Mouse (Mus musculus): Measurements from ENCODE around the gene Cbr3. TPM values are rescaled to one million over a fixed set of nuclear protein-coding genes. Genes with fewer than 3 reads are reported as not detected.

The Cbr3 gene
- total RNA-seq, 1 experiment from 2014 or later = 9.8 TPM

DNA sequence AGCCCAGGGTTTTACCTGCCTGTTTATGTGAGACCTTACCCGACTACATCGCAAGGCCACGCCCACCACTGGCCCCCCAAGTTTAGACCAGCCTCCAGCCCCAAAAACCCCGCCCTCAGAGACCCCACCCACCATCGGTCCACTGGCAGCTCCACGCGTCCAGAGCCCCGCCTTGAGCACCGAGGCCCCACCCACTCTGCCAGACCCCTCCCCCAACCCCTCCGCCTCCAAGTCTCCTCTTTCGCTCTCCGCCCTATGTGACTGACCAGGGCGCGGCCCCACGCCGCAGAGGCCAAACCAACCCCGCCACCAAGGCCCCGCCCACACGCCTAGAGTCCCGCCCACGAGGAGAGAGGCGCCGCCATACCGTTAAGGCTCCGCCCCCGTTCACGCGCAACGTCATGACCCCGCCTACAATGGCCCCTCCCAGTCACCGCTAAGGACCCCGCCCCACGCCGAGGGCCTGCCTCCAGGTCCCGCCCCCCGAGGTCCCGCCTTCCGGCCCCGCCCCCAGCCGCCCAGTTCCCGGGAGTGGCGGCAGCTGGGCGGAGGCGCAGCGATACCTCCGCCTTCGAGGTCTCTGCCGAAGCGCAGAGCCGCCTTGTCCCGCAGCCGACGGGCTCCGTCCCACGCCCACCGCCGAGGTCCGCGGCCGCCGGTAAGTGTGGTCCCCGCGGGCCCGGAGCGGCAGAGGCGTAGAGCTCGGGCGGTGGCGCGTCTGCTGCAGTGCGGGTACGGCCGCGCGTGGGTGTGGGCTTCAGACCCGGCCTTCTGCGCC lies 28.6 kb downstream of the Cbr3 start, which contains the start of gene Dop1b:
Gene Dop1b (plus strand): TSS at position 494 of the 778 bp plus-strand sequence.
- peak; percentile 100 for DNase-seq

DNA sequence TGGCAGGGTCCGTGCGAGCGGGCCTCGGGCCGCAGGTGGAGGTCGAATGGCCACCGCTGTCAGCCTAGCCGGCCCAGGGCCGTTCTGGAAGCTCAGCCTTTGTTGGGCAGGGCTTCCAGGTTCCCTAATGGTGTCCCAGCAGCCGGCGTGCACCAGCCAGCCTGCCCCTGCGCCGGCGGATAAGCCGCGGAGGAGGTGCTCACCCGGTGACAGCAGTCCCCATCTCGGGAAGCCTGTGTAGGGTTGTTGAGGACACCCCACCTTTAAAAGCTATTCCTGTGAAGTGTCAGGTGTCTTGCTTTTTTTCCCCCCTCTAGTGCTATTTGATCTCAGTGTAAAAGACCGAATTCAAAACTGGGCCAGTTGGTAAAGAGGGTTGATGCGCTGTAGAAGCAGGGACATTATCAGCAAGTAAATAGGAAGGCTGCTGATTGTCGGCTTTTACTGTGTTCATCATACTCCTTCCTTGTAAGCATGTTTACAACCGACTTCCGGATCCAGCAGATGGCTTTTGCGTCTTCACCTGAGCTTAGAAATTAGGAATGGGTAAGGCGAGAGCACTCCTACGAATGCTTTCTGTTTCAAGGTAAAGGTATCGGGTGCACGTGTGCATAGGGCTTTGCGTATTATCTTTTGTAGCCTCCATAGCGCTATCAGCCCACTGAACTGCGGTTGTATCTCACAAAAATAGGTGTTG lies 29.3 kb downstream of the Cbr3 start:
- no peak for DNase-seq

DNA sequence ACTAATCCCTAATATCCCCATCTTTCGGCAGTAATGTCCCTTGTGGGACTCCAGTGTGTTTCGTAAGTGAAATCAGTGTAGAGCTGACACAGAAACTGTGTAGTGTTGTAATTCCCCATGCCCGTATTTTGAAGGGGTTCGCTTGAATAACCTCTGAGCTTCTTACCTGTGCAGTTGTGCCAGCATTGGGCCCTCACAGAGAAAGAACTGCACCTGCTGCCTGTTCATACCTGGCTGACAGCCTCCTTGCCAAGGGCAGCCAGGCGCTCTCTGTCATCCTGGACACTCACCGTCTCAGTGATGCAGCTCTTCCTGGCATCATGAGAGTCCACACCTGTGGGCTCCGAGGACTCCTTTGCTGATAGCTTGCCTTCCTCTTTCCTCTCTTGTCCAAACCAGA lies 30.0 kb downstream of the Cbr3 start:
- no peak for DNase-seq

DNA sequence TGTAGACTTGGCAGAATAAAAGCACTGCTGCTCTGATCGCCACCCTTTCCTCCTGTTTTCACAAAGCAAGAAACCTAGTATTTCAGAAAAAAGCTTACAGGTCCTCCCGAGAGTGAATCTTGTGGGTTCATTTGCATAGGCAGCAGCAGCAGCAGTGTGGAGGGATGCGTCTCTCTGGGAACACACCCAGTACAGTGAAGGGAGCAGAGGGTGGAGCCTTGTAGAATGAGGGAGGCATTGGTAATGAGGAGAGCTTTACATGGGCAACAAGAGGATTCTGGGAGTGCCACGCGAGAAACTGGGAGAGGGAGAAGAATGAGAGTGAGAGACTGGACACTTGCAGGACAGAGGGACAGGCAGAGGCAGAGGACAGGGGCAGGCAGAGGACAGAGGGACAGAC lies 31.4 kb downstream of the Cbr3 start:
- DNase-seq = no peak

DNA sequence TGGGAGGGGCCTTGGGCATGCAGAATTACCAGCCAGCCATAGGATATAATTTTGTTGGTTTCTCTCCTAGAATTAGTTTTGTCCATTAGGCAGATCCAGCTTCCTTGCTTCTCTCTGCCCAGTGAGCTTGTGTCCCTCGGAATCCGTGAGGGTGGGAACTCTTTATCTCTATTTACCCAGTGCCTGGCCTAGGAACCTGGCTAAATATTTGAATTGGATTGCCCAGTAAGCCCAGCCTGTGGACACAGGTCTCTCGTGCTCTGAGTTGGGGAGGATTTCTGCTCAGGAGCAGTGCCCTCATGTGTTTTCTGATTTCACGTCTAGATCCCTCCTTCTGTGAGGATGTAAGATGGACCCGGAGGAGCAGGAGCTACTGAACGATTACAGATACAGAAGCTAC lies 32.8 kb downstream of the Cbr3 start:
- no peak for DNase-seq

DNA sequence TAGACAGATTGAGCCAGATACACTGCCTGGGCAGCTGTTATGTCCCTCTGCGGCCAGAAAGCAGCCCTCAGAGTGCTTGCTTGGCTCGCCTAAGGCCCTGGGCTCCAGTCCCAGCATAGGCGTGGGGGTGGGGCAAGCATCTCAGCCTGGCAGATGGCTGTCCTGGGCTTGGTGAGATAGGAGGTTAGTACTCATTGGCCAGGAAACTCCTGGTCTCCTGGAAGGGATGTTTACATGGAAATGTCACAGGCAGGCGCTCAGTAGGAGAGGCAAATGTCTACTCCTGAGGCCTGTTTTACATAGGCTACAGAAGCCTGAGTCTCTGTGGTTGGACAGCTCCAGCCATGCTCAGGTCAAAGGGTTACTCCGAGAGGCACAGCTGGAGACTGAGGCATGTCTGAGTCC lies 34.3 kb downstream of the Cbr3 start:
- peak; percentile 80 for DNase-seq

DNA sequence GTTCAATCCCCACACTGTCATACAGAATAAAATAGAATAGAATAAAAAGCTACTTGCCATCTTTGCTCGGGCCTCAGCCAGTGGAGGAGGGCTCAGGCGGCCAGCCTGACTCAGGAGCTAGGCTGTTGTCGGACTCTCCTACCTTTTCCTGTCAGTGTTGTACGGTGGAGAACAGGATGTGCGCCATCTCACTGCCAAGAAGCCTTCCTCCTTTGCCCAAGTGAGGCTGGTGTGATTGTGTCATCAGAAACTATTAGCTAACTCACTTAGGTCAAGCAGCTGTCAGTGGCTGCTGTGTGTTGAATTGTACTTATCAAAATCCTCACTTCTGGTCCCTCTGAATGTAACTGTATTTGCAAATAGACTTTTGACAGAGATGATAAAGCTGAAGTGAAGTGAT lies 38.8 kb downstream of the Cbr3 start:
- DNase-seq = peak; percentile 30

DNA sequence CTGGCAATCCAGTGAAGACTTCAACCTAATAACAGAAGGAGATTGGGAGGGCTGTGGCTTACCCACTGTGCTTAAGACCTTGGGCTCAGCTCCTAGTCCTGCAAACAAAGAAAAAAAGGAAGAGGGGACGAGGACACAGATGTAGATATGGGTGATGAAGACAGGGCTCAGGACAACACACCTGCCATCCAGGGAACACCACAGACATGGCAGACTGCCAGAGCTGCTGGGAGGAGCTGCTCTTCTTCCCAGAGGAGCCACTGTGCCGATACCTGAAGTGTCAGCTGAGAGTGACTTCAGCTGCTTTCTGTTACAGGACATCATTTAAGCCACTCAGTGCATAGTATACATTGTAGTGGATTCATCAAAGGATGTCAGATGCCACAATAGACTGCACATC lies 39.5 kb downstream of the Cbr3 start:
- no peak for DNase-seq

DNA sequence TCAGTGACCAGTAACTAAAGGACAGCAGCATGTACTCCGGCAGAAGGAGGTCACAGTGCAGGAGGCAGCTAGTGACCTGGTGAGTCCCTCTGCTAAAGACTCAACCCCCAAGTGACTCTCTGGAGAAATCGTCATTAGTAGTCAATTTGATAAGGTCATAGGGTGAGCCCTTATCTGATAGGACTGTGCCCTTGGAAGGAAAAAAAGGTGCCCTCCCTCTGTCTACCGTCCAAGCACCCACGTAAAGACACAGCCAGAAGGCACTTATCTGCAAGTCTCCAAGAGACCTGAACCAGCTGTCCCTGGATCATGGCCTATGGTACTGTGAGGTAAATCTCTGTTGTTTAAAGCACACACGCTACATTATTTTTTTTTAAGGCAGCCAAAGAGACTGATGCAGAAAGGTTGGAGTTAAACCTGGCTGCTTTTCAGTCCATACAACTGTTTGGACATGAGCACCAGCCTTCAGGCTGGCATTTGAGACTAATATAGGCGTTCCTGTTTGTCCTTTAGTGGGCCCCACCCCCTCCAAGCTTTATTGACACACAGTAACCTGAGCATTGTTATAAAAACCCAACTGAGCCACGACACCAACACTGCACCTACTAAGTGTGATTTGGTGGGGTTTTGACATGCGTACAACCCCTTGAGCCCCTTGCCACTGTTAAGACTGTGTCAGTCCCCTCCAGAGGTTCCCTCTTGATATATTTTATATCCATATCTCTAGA lies 42.6 kb downstream of the Cbr3 start:
- no peak for DNase-seq

DNA sequence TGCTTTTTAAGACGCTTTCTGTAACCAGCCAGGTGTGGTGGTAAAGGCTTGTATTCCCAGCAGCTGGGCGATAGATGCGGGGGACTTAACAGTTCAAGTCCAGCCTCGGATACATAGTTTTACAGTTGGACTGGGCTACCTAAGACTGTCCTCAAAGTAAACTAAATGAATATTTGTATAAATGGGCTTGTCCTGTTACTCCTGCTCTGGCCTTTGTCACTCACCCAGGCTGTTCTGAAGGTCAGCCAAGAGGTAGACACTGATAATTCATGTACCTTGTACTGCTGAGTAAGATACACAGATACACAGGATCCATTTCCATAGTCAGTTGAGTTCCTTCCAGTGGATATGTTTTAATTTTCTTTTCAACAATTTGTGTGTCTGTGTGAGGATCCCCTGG lies 43.2 kb downstream of the Cbr3 start:
- no peak for DNase-seq

DNA sequence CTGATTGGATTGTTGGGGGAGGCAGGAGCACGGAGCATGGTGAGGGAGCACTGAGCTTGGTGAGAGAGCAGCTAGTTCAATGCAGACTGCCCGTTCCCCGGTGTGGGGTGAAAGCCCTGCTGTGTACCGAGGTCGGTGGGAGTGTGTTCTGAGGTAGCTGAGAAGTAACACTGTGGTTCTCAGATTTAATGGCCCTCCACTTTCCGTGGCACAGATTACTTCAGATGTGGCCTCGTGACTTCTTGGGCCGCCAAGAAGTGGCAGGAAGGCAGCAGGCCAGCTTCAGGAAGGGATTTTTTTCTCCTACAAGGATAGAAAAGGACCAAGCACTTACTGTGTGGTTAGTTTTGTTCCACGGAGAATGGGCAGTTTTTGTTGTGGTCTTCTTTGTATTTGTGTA lies 45.7 kb downstream of the Cbr3 start:
- peak; percentile 30 for DNase-seq

DNA sequence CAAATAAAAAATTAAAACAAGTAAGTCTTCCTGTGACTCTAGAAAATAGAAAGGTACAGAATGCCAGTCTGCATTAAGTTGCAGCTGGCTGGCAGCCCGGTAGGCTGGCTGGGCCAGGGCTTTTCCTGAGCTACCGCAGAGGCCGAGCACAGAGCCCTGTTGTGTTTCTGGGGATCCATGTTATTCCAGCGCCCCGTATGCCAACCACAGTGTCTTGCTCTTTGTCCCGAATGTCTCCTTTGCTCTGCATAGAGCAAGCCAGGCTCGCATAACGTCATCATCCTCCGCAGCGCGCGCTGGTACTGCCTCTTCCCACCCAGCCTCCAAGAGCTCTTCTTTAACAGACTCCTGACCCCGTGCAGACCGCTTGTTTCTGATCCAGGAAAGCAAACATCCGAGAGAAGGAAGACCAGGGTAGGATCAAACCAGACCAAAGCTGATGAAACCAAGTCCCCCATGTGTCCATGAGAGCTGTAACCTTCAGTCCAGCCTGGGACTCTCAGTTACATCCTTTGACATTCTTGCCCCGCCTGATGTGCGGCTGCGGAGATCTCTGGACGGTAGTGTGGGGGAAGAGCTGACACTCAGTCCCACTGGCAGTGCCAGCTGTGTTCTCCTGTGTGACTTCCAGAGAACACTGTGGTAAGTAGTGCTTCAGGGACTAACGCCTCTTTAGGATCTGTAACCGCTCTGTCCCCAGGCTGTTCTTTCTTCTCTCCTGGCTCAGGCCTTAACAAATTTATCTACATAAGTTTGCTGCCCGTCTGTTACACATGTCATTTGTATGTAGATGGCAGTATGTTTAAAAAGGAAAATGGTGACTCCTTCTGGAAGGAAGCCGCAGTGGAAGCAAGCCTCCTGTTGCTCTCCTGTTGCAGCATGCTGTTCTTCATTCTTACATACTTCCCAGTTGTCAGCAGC lies 47.0 kb downstream of the Cbr3 start:
- no peak for DNase-seq

DNA sequence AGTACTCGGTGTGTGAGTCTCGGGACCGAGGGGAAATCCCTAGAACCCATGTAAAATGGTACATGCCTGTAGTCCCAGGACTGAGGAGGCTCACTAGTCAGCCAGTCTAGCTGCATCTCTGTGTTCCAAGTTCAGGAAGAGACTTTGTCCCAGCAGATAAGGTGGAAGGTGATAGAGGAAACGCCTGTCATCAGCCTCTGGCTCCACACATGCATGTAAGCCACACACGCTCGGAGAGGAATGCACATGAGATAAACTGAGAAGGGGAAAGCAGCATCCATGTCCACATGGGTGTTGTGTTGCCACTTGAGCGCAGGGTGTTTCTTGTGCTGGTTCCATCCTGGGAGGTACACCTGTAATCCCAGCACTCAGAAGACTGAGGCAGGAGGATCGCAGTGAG lies 48.3 kb downstream of the Cbr3 start:
- DNase-seq = no peak

DNA sequence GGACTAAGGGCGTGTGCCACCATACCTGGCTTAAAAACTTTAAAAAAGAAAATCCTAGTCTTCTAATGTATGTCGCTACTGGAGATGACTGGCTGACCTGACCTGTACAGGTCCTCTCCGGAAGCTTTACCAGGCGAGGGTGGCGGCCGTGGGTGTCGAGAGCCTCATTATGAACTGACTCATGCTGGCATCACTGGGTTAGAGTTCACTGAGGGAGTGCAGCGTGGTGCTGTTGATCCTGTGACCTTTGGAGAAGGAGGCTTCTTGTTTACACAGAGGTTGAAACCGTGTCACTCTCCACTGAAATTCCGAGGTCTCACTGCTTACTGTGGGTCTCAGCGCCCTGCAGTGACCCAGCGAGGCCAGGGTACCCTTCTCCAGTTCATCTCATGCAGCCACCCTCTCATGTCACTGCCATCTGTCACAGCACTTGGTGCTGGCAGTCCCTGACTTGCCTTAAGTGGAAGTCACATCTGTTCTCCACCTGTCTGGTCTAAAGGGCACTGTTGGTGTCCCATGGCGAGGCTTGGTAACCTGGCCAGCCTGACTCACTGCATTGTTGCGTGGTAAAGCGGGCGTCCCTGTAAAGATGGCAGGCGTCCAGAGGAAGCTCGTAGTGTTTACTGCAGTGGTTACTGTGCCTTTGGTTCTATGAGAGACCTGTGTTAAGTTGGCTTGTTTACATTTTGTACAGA lies 50.0 kb downstream of the Cbr3 start:
- no peak for DNase-seq

DNA sequence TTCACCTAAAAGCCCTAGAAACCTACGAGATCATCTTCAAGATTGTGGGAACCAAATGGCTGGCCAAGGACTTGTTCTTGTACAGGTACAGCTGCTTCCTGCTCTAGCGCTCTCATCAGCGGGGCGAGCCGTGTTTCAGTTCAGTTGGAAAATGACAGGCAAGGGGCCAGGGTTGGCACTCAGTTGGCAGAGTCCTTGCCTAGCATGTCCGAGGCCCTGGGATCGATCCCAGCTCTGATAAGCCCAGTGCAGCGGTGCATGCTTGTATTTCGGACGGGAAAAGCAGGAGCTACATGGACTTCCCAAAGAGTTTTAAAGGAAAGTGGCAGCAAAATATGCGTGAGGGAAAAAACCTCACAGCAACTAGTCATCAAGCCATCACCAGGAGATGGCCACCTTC lies 56.2 kb downstream of the Cbr3 start:
- no peak for DNase-seq

Other genes with a start within 250 kb of the Cbr3 start
- gene Setd4, start 79.2 kb upstream of the Cbr3 start, total RNA-seq (2021) = 5.4 and 11.7 TPM in 2 replicates
- 128 and 147 TPM in 2 replicates for gene Cbr1, start 77.4 kb upstream of the Cbr3 start, total RNA-seq (2021)
- gene Gm5678, start 55.1 kb upstream of the Cbr3 start, total RNA-seq (2021) = 7.4 and 8.0 TPM in 2 replicates
- 24.1 and 24.5 TPM in 2 replicates for gene Dop1b, start 28.7 kb downstream of the Cbr3 start, total RNA-seq (2021)
- 33.6 and 43.6 TPM in 2 replicates for gene Morc3, start 148.9 kb downstream of the Cbr3 start, total RNA-seq (2021)
- gene Chaf1b, start 200.7 kb downstream of the Cbr3 start, total RNA-seq (2021) = 9.3 and 11.1 TPM in 2 replicates